Mouse (Mus musculus) activated CD4-positive, CD25-positive, alpha-beta regulatory T cell (primary cell): ENCODE measurements around the gene Olfr971. TPM values are rescaled to one million over a fixed set of nuclear protein-coding genes. Genes with fewer than 3 reads are reported as not detected.

ENCODE experiments used
- polyA plus RNA-seq, 2 experiments: library from polyadenylated mRNA; unstranded; fragments of 100-300 nt; shearing (Covaris generic); gene quantifications; one replicate each; pipeline ENCODE4 v1.2.1; 2017

The Olfr971 gene
- under 1 TPM in 1 of 2 experiments, not detected in 1; 0.18 TPM for polyA plus RNA-seq

DNA sequence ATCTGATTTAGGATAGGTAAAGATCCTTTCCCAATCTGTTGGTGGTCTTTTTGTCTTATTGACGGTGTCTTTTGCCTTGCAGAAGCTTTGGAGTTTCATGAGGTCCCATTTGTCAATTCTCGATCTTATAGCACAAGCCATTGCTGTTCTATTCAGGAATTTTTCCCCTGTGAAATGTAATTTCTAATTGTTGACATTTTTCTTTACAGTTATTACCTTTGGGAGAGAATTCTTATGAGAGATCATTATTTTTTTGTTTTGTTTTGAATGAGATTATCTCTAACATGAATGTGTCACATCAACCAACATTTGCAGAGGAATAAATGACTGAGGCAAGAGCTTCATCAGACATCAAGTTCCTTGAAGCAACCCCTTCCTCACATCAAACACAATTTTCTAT lies at the start of gene Olfr971:
Olfr971 (plus strand) TSS at position 301 of the 400 bp plus-strand sequence.

DNA sequence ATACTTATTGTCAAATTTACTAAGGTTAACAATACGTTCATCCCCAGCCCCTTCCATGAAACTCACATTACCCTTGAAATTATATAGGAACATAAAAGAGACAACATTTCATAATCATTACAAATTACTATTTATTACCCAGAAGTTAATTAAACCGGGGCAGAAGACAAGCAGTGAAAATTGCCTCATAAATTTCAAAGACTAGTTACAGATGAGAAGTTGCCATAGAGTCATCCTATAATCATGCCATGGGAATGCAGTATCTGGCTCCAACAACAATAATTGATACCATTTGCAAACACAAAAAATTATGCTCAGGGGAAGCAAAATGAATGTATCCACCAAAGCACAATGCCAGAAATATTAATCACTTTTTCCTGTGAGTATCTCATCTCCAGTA lies 46.1 kb upstream of the Olfr971 start, which contains the start of gene Olfr969:
Olfr969 (plus strand) TSS at position 388 of the 400 bp plus-strand sequence.

DNA sequence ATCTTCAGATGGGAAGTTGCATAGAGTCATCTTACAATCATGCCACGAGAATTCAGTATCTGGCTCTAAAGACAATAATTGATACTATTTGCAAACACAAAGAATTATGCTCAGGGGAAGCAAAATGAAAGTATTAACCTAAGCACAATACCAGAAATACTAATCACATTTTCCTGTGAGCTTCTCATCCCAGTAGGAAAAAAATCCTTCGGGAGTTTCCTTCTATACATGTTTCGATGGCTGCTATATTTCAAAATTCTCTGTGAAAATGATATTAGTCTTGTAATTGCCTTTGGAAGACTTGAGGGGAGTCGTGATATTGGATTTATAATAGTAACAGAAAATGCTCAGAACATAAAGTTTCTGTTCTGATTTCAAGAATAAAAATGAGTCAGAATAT lies 28.1 kb upstream of the Olfr971 start, which contains the start of gene Olfr970:
Olfr970 (plus strand) TSS at position 301 of the 400 bp plus-strand sequence.

DNA sequence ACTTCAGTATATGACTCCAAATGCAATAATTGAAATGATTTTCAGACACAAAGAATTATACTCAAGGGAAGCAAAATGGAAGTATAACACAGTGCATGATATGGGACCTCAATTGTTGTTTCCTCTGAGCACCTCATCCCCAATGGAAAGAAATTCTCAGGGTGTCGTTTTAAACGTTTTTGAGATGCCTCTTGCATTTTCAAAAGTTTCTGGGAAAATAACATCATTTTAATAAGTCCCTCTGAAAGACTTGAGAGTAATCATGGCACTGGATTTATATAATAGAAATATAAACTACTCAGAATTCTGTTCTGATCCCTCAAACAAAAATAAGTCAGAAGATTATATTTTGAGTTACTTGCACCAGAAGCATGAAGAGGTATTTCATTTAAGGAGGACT lies 29.4 kb downstream of the Olfr971 start, which contains the start of gene Olfr972:
Olfr972 (plus strand) TSS at position 301 of the 400 bp plus-strand sequence.

Other genes starting within 250 kb of the Olfr971 start
- under 1 TPM; 0.08 to 0.60 TPM for gene AW551984, start 232.5 kb upstream of the Olfr971 start, polyA plus RNA-seq
- gene Olfr148, start 226.2 kb upstream of the Olfr971 start, polyA plus RNA-seq, result not detected
- gene Olfr960, start 215.5 kb upstream of the Olfr971 start, polyA plus RNA-seq, result not detected
- under 1 TPM in 1 of 2 experiments, not detected in 1; 0.52 TPM for gene Olfr961, start 191.8 kb upstream of the Olfr971 start, polyA plus RNA-seq
- not detected for gene Olfr963, start 169.7 kb upstream of the Olfr971 start, polyA plus RNA-seq
- gene Olfr149, start 129.8 kb upstream of the Olfr971 start, polyA plus RNA-seq, result not detected
- under 1 TPM in 1 of 2 experiments, not detected in 1; 0.12 TPM for gene Olfr965, start 125.5 kb upstream of the Olfr971 start, polyA plus RNA-seq
- gene Olfr150, start 105.9 kb upstream of the Olfr971 start, polyA plus RNA-seq, result under 1 TPM in 1 of 2 experiments, not detected in 1; 0.17 TPM
- gene Olfr967, start 90.6 kb upstream of the Olfr971 start, polyA plus RNA-seq, result under 1 TPM in 1 of 2 experiments, not detected in 1; 0.15 TPM
- under 1 TPM in 1 of 2 experiments, not detected in 1; 0.45 TPM for gene Olfr968, start 53.6 kb upstream of the Olfr971 start, polyA plus RNA-seq
- gene Olfr969, start 45.9 kb upstream of the Olfr971 start, polyA plus RNA-seq, result under 1 TPM in 1 of 2 experiments, not detected in 1; 0.39 TPM
- not detected for gene Olfr970, start 28.0 kb upstream of the Olfr971 start, polyA plus RNA-seq
- gene Olfr972, start 29.5 kb downstream of the Olfr971 start, polyA plus RNA-seq, result not detected
- not detected for gene Olfr229, start 70.5 kb downstream of the Olfr971 start, polyA plus RNA-seq
- under 1 TPM in 1 of 2 experiments, not detected in 1; 0.15 TPM for gene Olfr974, start 100.6 kb downstream of the Olfr971 start, polyA plus RNA-seq
- gene Olfr975, start 115.2 kb downstream of the Olfr971 start, polyA plus RNA-seq, result not detected
- gene Olfr976, start 124.3 kb downstream of the Olfr971 start, polyA plus RNA-seq, result not detected
- gene Olfr978, start 155.2 kb downstream of the Olfr971 start, polyA plus RNA-seq, result under 1 TPM in 1 of 2 experiments, not detected in 1; 0.49 TPM
- not detected for gene Olfr979, start 166.6 kb downstream of the Olfr971 start, polyA plus RNA-seq
- not detected for gene Olfr980, start 172.7 kb downstream of the Olfr971 start, polyA plus RNA-seq
- gene Olfr981, start 184.6 kb downstream of the Olfr971 start, polyA plus RNA-seq, result under 1 TPM in 1 of 2 experiments, not detected in 1; 0.15 TPM
- under 1 TPM; 0.05 to 0.10 TPM for gene Olfr982, start 237.0 kb downstream of the Olfr971 start, polyA plus RNA-seq